Mouse (Mus musculus) hindbrain, postnatal 0 days (tissue): ENCODE results near the gene Dnah7c. TPM values are rescaled to one million over a fixed set of nuclear protein-coding genes. Genes with fewer than 3 reads are reported as not detected.
"Not testable (repeated sequence)": the region's sequence is repeated elsewhere in the genome, so short reads cannot be mapped to it uniquely, and the experiment has no call there.

ENCODE experiments used
- ATAC-seq: fragments of 200-750 bp; cut with Nextera tagmentation; 2 replicates; pipeline ENCODE4 v1.8.0; 2017; ENCODE audit warnings: mild to moderate bottlenecking, moderate TSS enrichment, moderate library complexity
- DNase-seq: peaks from one replicate; pipeline ENCODE4 v3.0.0-alpha.2; 2015; ENCODE audit warnings: low spot score
- H3K27ac ChIP-seq: fragments of 300-500 bp; sonication (generic); 2 replicates; pipeline ENCODE4 v1.5.1; 2014; ENCODE audit warnings: mild to moderate bottlenecking
- H3K27me3 ChIP-seq: fragments of 300-500 bp; sonication (generic); 2 replicates; pipeline ENCODE4 v1.6.1; 2014; ENCODE audit warnings: low read length, mixed read lengths; ENCODE audit not compliant: insufficient read depth
- H3K36me3 ChIP-seq: fragments of 300-500 bp; sonication (generic); 2 replicates; pipeline ENCODE4 v1.6.1; 2014; ENCODE audit warnings: low read length, mixed read lengths; ENCODE audit not compliant: insufficient read depth
- H3K4me1 ChIP-seq: fragments of 300-500 bp; sonication (generic); 2 replicates; pipeline ENCODE4 v1.6.1; 2014; ENCODE audit warnings: antibody characterized with exemption, low read length, mixed read lengths; ENCODE audit not compliant: insufficient read depth
- H3K4me2 ChIP-seq: fragments of 300-500 bp; sonication (generic); 2 replicates; pipeline ENCODE4 v1.6.1; 2014; ENCODE audit warnings: low read depth, mild to moderate bottlenecking, low read length, moderate library complexity, mixed read lengths
- H3K4me3 ChIP-seq: fragments of 300-500 bp; sonication (generic); 2 replicates; pipeline ENCODE4 v1.5.1; 2014; ENCODE audit warnings: low read length
- H3K9ac ChIP-seq: fragments of 300-500 bp; sonication (generic); replicated peaks from 2 replicates; pipeline ENCODE4 v1.6.1; 2014; ENCODE audit warnings: mild to moderate bottlenecking, low read length, moderate library complexity, mixed read lengths
- H3K9me3 ChIP-seq: fragments of 300-500 bp; sonication (generic); 2 replicates; pipeline ENCODE4 v1.6.1; 2016; ENCODE audit warnings: low read length, mixed read lengths
- CTCF ChIP-seq: IDR thresholded peaks from 2 replicates; pipeline ENCODE4 v1.5.1; 2016; ENCODE audit warnings: antibody characterized with exemption, control low read depth, low read depth
- WGBS: fragments of 180-500 bp; shearing (Covaris S2); extraction: QIAGEN DNeasy Blood & Tissue Kit; methylation state at CpG from one replicate; pipeline ENCODE4 v1.1.7; 2014; 5-methylcytosine and 5-hydroxymethylcytosine counted together
- polyA plus RNA-seq: library from polyadenylated mRNA; unstranded; fragments of >200 nt; fragmentation: Nextera tagmentation; extraction: Ambion mirVana; gene quantifications from 2 replicates; pipeline ENCODE4 v1.2.1, GENCODE M21; 2015
- total RNA-seq: library from RNA; depleted of rRNA; stranded (reverse); fragments of >200 nt; gene quantifications from 2 replicates; pipeline ENCODE4 v1.2.3, GENCODE M21; 2014

Gene Dnah7c
- total and polyA plus RNA-seq, 2 experiments from 2014 or later: 0.11 to 0.52 TPM

DNA sequence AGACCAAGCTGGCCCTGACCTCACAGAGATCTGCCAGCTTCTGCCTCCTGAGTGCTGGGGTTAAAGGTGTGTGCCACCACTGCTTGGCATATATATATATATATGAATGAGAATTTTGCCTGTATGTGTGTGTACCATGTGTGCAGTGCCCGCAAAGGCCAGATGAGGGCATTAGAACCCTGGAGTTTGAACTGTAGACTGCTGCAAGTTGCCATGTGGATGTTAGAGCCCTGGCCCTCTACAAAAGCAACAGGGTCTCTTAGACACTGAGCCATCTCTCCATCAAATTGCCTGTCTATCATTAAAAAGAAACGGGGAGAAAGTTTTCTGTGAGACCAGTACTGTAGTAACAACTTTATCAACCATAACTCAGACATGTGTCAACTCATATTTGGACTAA is 3.0 kb downstream of the Dnah7c start:
- no peak overlapping the region for H3K4me3 ChIP-seq
- H3K9me3 ChIP-seq: no peaks in the 10 kb centered on the region
- no peak overlapping the region for H3K27ac ChIP-seq
- no peak for ATAC-seq
- 82% methylated on average over 2 of the region's 2 CpGs for WGBS
- no peak overlapping the region for H3K9ac ChIP-seq
- H3K4me2 ChIP-seq: no peak overlapping the region
- H3K4me1 ChIP-seq: no peaks in the 10 kb centered on the region
- DNase-seq: no peak
- H3K36me3 ChIP-seq: no peaks in the 10 kb centered on the region
- TF ChIP-seq CTCF: peak; percentile 37
- no peaks in the 10 kb centered on the region for H3K27me3 ChIP-seq

DNA sequence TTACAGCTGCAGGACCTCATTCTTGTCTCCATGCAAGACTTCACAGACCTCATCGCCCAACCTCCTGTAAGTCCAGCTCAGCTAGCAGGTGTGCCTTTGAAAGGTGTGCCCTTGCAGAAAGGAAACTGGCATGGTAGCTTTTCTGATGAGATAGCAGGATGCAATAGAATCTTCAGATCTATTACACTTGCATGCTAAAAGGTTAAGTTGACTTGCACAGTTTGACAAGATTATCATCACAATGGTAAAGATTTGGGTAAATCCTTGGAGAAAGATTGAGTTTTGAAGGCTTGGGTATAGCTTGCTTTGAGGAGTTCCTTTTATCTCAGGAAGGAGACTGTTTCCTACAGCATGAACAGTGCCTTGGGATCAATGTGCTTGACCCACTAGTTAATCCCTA is 89.3 kb downstream of the Dnah7c start:
- H3K9me3 ChIP-seq, ATAC-seq, H3K4me3 ChIP-seq, H3K36me3 ChIP-seq, H3K4me1 ChIP-seq, H3K27me3 ChIP-seq, H3K27ac ChIP-seq, H3K9ac ChIP-seq, H3K4me2 ChIP-seq, DNase-seq: not testable (repeated sequence)
- 75% methylated on average over 1 of the region's 1 CpGs for WGBS

DNA sequence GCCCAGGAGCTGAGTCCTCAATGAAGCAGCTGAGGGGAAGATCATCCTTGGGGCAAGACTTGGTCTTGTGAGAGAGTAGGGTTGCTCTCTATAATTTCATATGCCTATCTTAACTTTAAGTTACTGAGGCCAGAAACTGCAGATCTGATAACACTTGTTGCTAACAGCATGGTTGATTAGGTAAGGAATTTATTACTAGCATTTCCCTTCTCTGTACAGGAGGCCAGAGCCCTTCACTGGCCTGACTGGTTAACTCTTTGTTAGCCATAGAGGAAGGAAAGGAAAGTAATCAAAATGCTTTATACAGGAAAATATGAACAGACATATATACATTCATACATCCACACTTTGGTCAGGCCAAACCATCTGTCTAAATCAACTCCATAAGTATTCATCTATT is 95.6 kb downstream of the Dnah7c start:
- no peak overlapping the region for H3K4me2 ChIP-seq
- ATAC-seq (no peak), DNase-seq (no peak)

GRCm38 (mm10) chr1:46526537-46526936 is 101.1 kb downstream of the Dnah7c start:
- H3K27me3 ChIP-seq, H3K4me1 ChIP-seq, H3K9ac ChIP-seq, DNase-seq, ATAC-seq, H3K36me3 ChIP-seq, H3K9me3 ChIP-seq, H3K4me3 ChIP-seq, H3K4me2 ChIP-seq, H3K27ac ChIP-seq: not testable (repeated sequence)
- WGBS: 47% methylated on average over 3 of the region's 3 CpGs

More for the DNA sequence above, 95.6 kb downstream of the Dnah7c start:
- no peaks in the 10 kb centered on the region for H3K4me1 ChIP-seq
- no peaks in the 10 kb centered on the region for H3K27me3 ChIP-seq
- no peak overlapping the region for H3K4me3 ChIP-seq
- H3K36me3 ChIP-seq: no peaks in the 10 kb centered on the region
- TF ChIP-seq CTCF: no peak
- H3K27ac ChIP-seq: no peak overlapping the region
- no peak overlapping the region for H3K9ac ChIP-seq
- no peaks in the 10 kb centered on the region for H3K9me3 ChIP-seq

DNA sequence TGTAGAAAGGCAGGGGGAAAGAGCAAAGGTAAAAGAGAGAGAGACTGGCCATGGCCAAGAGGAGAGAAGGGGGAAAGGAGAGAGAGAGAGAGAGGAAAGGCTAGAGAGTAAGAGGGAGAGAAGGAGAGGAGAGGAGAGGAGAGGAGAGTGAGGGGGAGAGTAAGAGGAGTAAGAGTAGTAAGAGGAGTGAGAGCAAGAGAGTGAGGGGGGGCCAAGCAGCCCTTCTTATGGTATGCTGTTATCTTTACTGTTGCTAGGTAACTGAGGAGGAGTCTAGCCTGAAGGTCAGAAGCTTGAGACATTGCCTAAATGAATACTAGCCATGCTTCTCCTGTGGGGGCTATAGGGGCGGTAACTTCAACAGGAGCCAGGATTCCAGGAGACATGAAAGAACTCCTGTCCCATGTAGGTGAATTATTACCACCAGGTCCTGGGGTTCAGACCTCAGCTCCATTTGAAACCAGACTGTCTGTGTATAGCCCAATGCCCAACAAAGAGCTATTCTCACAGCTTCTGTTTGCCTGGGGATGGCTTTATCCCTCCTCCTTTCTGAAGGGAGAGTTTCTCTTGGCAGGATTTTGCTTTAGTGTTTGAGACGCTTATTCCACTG is 119.5 kb downstream of the Dnah7c start:
- DNase-seq (no peak), ATAC-seq (no peak)
- 63% methylated on average over 2 of the region's 2 CpGs for WGBS

DNA sequence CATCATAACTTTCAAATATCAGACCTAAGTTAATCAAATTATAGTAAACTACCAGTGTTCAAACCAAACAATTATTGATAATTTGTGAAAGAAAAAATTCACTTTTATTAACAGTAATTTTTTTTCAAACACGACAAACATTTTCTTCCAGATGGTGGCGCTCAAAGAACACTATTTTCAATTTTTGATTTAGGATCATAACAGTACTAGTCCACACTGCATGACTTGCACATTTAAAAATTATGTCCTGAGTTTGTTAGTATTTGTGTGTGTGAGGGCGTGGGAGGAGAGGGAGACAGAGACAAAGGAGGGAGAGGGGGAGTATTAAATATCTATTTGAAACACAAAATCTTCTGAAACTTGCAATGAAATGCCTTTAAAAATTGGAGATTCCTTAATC is 155.0 kb downstream of the Dnah7c start:
- Histone ChIP-seq H3K27ac (no peak overlapping the region), H3K4me1 (no peaks in the 10 kb centered on the region), H3K36me3 (no peaks in the 10 kb centered on the region), H3K4me3 (no peak overlapping the region), H3K27me3 (no peaks in the 10 kb centered on the region), H3K9me3 (no peaks in the 10 kb centered on the region), H3K4me2 (no peak overlapping the region), H3K9ac (no peak overlapping the region)
- peak; percentile 73 for DNase-seq
- peak; percentile 45 for TF ChIP-seq CTCF
- WGBS: 39% methylated on average over 3 of the region's 3 CpGs
- ATAC-seq: no peak

More for the DNA sequence above, 119.5 kb downstream of the Dnah7c start:
- no peak overlapping the region for H3K4me2 ChIP-seq
- no peaks in the 10 kb centered on the region for H3K36me3 ChIP-seq
- H3K27me3 ChIP-seq: no peaks in the 10 kb centered on the region
- TF ChIP-seq CTCF: no peak
- no peak overlapping the region for H3K27ac ChIP-seq
- no peaks in the 10 kb centered on the region for H3K9me3 ChIP-seq
- no peak overlapping the region for H3K9ac ChIP-seq
- H3K4me1 ChIP-seq: no peaks in the 10 kb centered on the region
- no peak overlapping the region for H3K4me3 ChIP-seq

DNA sequence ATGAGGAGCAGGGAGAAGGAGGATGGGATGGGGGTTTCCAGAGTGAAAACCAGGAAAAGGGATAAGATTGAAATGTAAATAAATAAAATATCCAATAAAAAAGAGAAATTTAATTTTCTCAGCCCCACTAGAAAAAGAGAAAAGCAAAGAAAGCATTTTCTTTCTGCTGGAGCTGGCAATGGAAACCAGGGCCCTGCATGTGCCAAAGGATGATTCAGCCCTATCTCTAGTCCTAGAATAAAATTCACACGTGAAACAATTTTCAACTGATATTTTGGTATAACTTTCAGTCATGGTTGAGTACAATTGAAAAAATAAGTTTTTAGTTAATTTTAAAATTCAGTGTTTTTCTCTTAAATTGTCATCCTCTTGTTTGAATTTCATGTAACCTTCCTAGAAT is 168.4 kb downstream of the Dnah7c start:
- H3K4me3 ChIP-seq, H3K36me3 ChIP-seq, H3K9ac ChIP-seq, H3K27me3 ChIP-seq, H3K9me3 ChIP-seq, ATAC-seq, H3K4me2 ChIP-seq, H3K4me1 ChIP-seq, H3K27ac ChIP-seq, DNase-seq: not testable (repeated sequence)
- 85% methylated on average over 1 of the region's 1 CpGs for WGBS

GRCm38 (mm10) chr1:46596343-46596742 is 171.0 kb downstream of the Dnah7c start:
- H3K9me3 ChIP-seq, H3K4me3 ChIP-seq, ATAC-seq, H3K27ac ChIP-seq, H3K9ac ChIP-seq, H3K4me2 ChIP-seq, H3K27me3 ChIP-seq, DNase-seq, H3K4me1 ChIP-seq, H3K36me3 ChIP-seq: not testable (repeated sequence)
- WGBS: 100% methylated on average over 1 of the region's 1 CpGs
